Mouse (Mus musculus) CH12.LX (cell line): ENCODE measurements around the gene Rab28. TPM values are rescaled to one million over a fixed set of nuclear protein-coding genes. Genes with fewer than 3 reads are reported as not detected.

ENCODE experiments used
- DNase-seq: peaks from one replicate; pipeline ENCODE4 v3.0.0-alpha.2; 2013; ENCODE audit errors: extremely low read depth
- H3K27ac ChIP-seq: 2 replicates; pipeline ENCODE4 v1.5.1; 2012; ENCODE audit warnings: low read depth, mild to moderate bottlenecking, control low read depth, moderate library complexity; ENCODE audit not compliant: insufficient read depth
- H3K27me3 ChIP-seq: replicated peaks from 2 replicates; pipeline ENCODE3; 2012; ENCODE audit warnings: inconsistent platforms
- H3K36me3 ChIP-seq, 2 experiments: replicated peaks in 1 of 2; 2 replicates each; pipeline versions ENCODE3 to v1.6.1; 2012; ENCODE audit warnings: inconsistent platforms in 1 of 2, low read length in 1 of 2, mild to moderate bottlenecking in 1 of 2, mixed read lengths in 1 of 2, moderate library complexity in 1 of 2; ENCODE audit not compliant: control insufficient read depth in 1 of 2, insufficient read depth in 1 of 2
- H3K4me1 ChIP-seq, 2 experiments: 2 replicates each; pipeline ENCODE4 v1.6.1; 2012; ENCODE audit warnings: inconsistent platforms in 1 of 2, moderate library complexity in 1 of 2; ENCODE audit not compliant: insufficient read depth in 2 of 2, control insufficient read depth in 1 of 2
- H3K4me2 ChIP-seq: 2 replicates; pipeline ENCODE4 v1.6.1; 2012; ENCODE audit warnings: low read depth, mild to moderate bottlenecking, control low read depth; ENCODE audit not compliant: poor library complexity, insufficient read depth, severe bottlenecking
- H3K4me3 ChIP-seq, 3 experiments: fragments of 150-350 bp in 1 of 3; sonication (generic) in 1 of 3; replicated peaks in 1 of 3; 2 replicates each; pipeline versions ENCODE3 to v1.5.1; 2011 to 2012; ENCODE audit warnings: low read depth in 2 of 3, low read length in 2 of 3, mild to moderate bottlenecking in 2 of 3, moderate library complexity in 2 of 3, control low read depth in 1 of 3, improper control_type of control experiment in 1 of 3, inconsistent platforms in 1 of 3, mixed read lengths in 1 of 3; ENCODE audit not compliant: poor library complexity in 1 of 3
- H3K79me2 ChIP-seq: replicated peaks from 2 replicates; pipeline ENCODE4 v1.6.1; 2012; ENCODE audit warnings: mild to moderate bottlenecking, moderate library complexity; ENCODE audit not compliant: control insufficient read depth, poor library complexity, insufficient read depth, severe bottlenecking; ENCODE audit errors: extremely low read depth
- H3K9ac ChIP-seq: 2 replicates; pipeline ENCODE4 v1.6.1; 2012; ENCODE audit warnings: low read depth, mild to moderate bottlenecking, control low read depth, moderate library complexity; ENCODE audit not compliant: insufficient read depth
- H3K9me3 ChIP-seq: replicated peaks from 2 replicates; pipeline ENCODE3; 2012; ENCODE audit warnings: low read length, inconsistent platforms, mixed read lengths
- BHLHE40 ChIP-seq: IDR thresholded peaks from 2 replicates; pipeline ENCODE4 v1.6.1; 2011; ENCODE audit warnings: mild to moderate bottlenecking, low read depth, low read length, improper control_type of control experiment
- CHD1 ChIP-seq: IDR thresholded peaks from 2 replicates; pipeline ENCODE4 v1.6.1; 2012; ENCODE audit warnings: low read depth, low read length, improper control_type of control experiment, inconsistent platforms
- CHD2 ChIP-seq: IDR thresholded peaks from 2 replicates; pipeline ENCODE4 v1.6.1; 2011; ENCODE audit warnings: low read length, improper control_type of control experiment
- ELF1 ChIP-seq: IDR thresholded peaks from 2 replicates; pipeline ENCODE4 v1.6.1; 2014; ENCODE audit warnings: low read depth, mild to moderate bottlenecking, inconsistent platforms, low read length, improper control_type of control experiment
- EP300 ChIP-seq: IDR thresholded peaks from 2 replicates; pipeline ENCODE4 v1.6.1; 2011; ENCODE audit warnings: low read length, improper control_type of control experiment
- IRF4 ChIP-seq: IDR thresholded peaks from 2 replicates; pipeline ENCODE4 v1.6.1; 2014; ENCODE audit warnings: low read depth, mild to moderate bottlenecking, inconsistent platforms, low read length, improper control_type of control experiment
- MAX ChIP-seq: IDR thresholded peaks from 2 replicates; pipeline ENCODE4 v1.6.1; 2011; ENCODE audit warnings: low read length, improper control_type of control experiment
- MXI1 ChIP-seq: IDR thresholded peaks from 2 replicates; pipeline ENCODE4 v1.6.1; 2011; ENCODE audit warnings: mild to moderate bottlenecking, low read depth, low read length, improper control_type of control experiment
- NRF1 ChIP-seq: IDR thresholded peaks from 2 replicates; pipeline ENCODE4 v1.6.1; 2014; ENCODE audit warnings: low read depth, mild to moderate bottlenecking, inconsistent platforms, low read length, improper control_type of control experiment, moderate library complexity
- SIN3A ChIP-seq: IDR thresholded peaks from 2 replicates; pipeline ENCODE4 v1.6.1; 2012; ENCODE audit warnings: low read length, improper control_type of control experiment, inconsistent platforms
- ZMIZ1 ChIP-seq: IDR thresholded peaks from 2 replicates; pipeline ENCODE4 v1.6.1; 2012; ENCODE audit warnings: low read depth, mild to moderate bottlenecking, inconsistent platforms, low read length, improper control_type of control experiment
- dilution Hi-C: fragments of 300-500 bp; cut with MboI; formaldehyde crosslinking; loops from 2 replicates; pipeline ENCODE4 v1.14.3; 2020; ENCODE audit warnings: low sequenced_read_pairs; ENCODE audit not compliant: extremely low pct_unique_long_range_greater_than_20kb, extremely low pct_ligation_motif_present
- in situ Hi-C: fragments of 300-500 bp; cut with MboI; formaldehyde crosslinking; loops from 3 replicates; pipeline ENCODE4 v1.14.3; 2019; ENCODE audit warnings: low sequenced_read_pairs, low pct_ligation_motif_present, low pct_unique_long_range_greater_than_20kb, mixed read lengths
- polyA plus RNA-seq: library from polyadenylated mRNA; unstranded; fragments of >175 nt; gene quantifications from 2 replicates; pipeline ENCODE4 v1.2.1, GENCODE M21; 2012; ENCODE audit warnings: low read depth; ENCODE audit not compliant: insufficient read length
- total RNA-seq, 2 experiments: library from RNA; depleted of rRNA; stranded (reverse); fragments of 300-350 nt in 1 of 2; fragments of >200 nt in 1 of 2; gene quantifications; 2 replicates each; pipeline ENCODE4 v1.2.3; 2012 to 2014

The Rab28 gene
- total and polyA plus RNA-seq, 3 experiments: 41.1 to 90.6 (median 42.2) TPM

GRCm38 (mm10) chr5:41725573-41725972 is 17.6 kb upstream of the Rab28 start:
- Histone ChIP-seq H3K79me2 (no peaks in the 10 kb centered on the region), H3K36me3 (no peaks in the 10 kb centered on the region), H3K4me2 (no peak overlapping the region), H3K4me3 (no peak overlapping the region), H3K4me1 (no peaks in the 10 kb centered on the region), H3K27ac (no peak overlapping the region), H3K9ac (no peak overlapping the region), H3K27me3 (no peaks in the 10 kb centered on the region), H3K9me3 (no peaks in the 10 kb centered on the region)
- TF ChIP-seq ZMIZ1: no peak
- no peak for DNase-seq
- dilution Hi-C loops: no loop called here
- in situ Hi-C loops: no loop called here

- Histone ChIP-seq H3K4me2 (peak overlapping the region; percentile 1; the same call in 1 of the 2 replicates), H3K4me1 (peaks cover 0 to 13% of the 10 kb centered on the region in 2 experiments; a peak in 2 of 4 replicates), H3K79me2 (peaks cover 7% of the 10 kb centered on the region; the same call in 1 of the 2 replicates), H3K36me3 (peaks cover 0 to 2% of the 10 kb centered on the region in 2 experiments), H3K4me3 (peak overlapping the region; percentile 72 to 95 (median 83))
- in situ Hi-C loops: no loop called here
- dilution Hi-C loops: no loop called here
- peak; percentile 59 for DNase-seq
- 0 out of 2 replicates have a peak, but pooled peaks have one; percentile 24 for TF ChIP-seq BHLHE40
- 0 out of 2 replicates have a peak, but pooled peaks have one; percentile 5 for TF ChIP-seq IRF4
- peak; percentile 19; the same call in 1 of the 2 replicates for TF ChIP-seq MXI1
- no peak; the same call in 1 of the 2 replicates for TF ChIP-seq MAX
- TF ChIP-seq NRF1: peak; percentile 81
- TF ChIP-seq SIN3A: peak; percentile 51
- peak; percentile 50; the same call in 1 of the 2 replicates for TF ChIP-seq ELF1
- peak; percentile 64; the same call in 1 of the 2 replicates for TF ChIP-seq CHD1
- no peak for TF ChIP-seq CHD2
- TF ChIP-seq EP300: peak; percentile 11; the same call in 1 of the 2 replicates
- TF ChIP-seq, all 38 proteins: peak for 8
- H3K27ac ChIP-seq: peak overlapping the region; percentile 19
- peak overlapping the region; percentile 76 for H3K9ac ChIP-seq
- H3K27me3 ChIP-seq: no peaks in the 10 kb centered on the region
- H3K9me3 ChIP-seq: no peaks in the 10 kb centered on the region
Observed at GRCm38 (mm10) chr5:41707115-41708015, 592 bp downstream of the Rab28 start.
